Mouse (Mus musculus): Measurements from ENCODE around the gene Dnajc2.
"Not testable (repeated sequence)": the region's sequence is repeated elsewhere in the genome, so short reads cannot be mapped to it uniquely, and the experiment has no call there.

Dnajc2 gene

GRCm38 (mm10) chr5:21743606-21744005 is 41.4 kb downstream of the Dnajc2 start:
- DNase-seq (ENCODE audit: low read depth, low spot score): no peak

GRCm38 (mm10) chr5:21739881-21740280 is 45.2 kb downstream of the Dnajc2 start:
- DNase-seq (ENCODE audit: low read depth, low spot score): no peak

- no peak for DNase-seq (ENCODE audit: low read depth, low spot score)
Measured at GRCm38 (mm10) chr5:21739120-21739519, 45.9 kb downstream of the Dnajc2 start.

DNA sequence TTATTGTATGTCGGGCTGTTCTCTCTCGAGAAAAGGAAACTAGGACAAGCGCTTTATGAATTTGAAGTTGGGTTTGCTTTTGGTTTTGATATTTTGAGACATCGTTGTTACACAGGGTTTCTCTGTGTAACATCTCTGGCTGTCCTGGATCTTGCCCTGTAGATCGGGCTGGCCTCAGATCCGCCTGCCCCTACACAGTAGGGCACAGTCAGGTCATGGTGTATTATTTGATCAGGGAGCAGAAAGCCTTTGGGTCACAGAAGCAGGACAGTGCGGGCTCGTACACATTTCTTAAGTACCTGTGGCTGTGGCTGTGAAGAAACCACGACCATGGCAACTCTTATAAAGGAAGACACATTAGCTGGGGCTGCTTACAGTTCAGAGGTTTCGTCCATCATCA is 47.4 kb downstream of the Dnajc2 start:
- DNase-seq (ENCODE audit: low read depth, low spot score): peak; percentile 12

DNA sequence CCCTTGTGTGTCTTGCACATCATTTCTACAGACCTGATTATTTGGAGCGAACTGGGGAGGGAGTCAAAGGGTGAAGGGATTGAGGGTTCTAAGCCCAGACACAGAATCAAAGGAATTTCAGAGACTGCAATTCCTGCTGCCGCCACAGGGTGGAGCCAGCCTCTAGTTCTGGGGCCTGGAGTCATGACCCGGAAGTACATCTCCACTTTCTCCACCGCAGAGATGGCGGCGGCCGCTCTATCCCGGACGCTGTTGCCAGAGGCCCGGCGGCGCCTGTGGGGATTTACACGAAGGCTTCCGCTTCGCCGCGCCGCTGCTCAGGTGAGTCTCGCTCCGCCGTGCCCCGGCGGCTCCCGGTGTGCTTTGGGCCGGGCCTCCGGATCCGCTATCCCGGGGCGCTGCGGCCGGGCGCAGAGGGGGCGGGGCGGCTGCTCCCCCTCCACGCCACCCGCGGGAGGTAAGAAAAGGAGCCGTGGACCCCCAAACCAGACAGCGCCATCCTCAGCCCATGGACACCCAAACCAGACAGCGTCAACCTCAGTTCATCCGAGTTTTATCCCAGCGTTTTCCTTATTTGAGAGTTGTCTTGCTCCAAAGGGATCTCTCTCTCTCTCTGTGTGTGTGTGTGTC is 48.0 kb downstream of the Dnajc2 start, which contains the start of gene Pmpcb:
Gene Pmpcb, plus strand, starts transcription at position 186 of the 630 bp plus-strand sequence.
- DNase-seq (ENCODE audit: low read depth, low spot score): peak; percentile 91

DNA sequence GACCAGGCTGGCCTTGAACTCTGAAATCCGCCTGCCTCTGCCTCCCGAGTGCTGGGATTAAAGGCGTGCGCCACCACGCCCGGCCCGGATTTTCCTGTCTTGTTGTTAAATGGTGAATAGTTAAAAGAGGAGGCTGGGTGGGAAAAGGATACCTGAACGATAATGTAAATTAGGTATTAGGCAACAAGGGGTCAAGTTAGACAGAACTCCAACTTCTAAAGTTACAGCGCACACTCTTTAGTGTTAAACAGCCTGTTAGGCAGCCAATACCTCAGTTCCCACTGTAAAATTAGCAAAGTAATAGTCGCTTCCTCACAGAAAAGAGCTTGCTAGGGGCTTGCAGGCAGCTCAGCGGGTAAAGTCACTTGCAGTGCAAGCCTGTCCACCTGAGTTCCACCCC is 49.0 kb downstream of the Dnajc2 start:
- no peak for DNase-seq (ENCODE audit: low read depth, low spot score)

DNA sequence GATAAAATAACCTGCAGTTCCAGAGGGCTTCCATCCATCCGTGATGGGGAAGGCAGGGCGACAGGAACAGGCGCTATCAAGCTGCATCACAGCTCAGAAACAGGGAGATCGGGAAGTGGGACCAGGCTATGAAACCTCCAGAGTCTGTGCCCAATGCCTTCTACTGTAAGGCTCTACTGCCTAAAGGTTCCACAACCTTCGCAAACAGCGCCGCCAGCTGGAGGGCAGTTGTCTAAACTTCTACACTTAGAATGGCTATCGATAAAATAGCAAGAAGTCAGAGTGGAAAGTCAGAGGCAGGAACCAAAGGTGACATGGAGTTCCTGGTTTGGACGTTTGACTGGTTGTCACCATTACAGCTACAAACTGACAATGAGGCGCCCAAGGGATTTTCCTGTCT is 49.5 kb downstream of the Dnajc2 start:
- DNase-seq (ENCODE audit: low read depth, low spot score): peak; percentile 82

- DNase-seq (ENCODE audit: low read depth, low spot score): peak; percentile 41
Measured at GRCm38 (mm10) chr5:21735100-21735499, 50.0 kb downstream of the Dnajc2 start.

- no peak for DNase-seq (ENCODE audit: low read depth, low spot score)
Measured at GRCm38 (mm10) chr5:21732930-21733329, 52.1 kb downstream of the Dnajc2 start.

GRCm38 (mm10) chr5:21732177-21732911 is 52.7 kb downstream of the Dnajc2 start:
- no peak for DNase-seq (ENCODE audit: low read depth, low spot score)

DNA sequence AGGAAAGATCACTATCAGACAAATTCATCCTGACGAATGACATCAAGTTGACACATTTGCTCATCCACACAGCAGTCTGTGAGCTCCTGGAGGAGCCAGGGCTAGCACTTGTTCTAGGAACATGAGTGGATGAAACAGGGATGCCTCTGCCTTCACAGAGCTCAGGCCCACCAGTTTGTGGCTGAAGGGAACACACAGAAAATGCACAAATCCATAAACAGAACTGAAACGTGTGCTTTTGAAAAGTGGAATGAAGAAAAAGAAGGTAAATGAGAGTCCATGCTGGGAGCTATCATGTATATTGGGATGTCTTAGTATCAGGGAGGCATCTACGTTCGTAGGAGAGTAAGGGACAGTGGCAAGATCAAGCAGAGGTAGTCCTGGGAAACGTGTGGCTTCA is 55.9 kb downstream of the Dnajc2 start:
- no peak for DNase-seq (ENCODE audit: low read depth, low spot score)

- DNase-seq (ENCODE audit: low read depth, low spot score): no peak
Measured at GRCm38 (mm10) chr5:21724872-21725271, 60.2 kb downstream of the Dnajc2 start.

GRCm38 (mm10) chr5:21724427-21724826 is 60.6 kb downstream of the Dnajc2 start:
- DNase-seq (ENCODE audit: low read depth, low spot score): no peak

- DNase-seq (ENCODE audit: low read depth, low spot score): no peak
Measured at GRCm38 (mm10) chr5:21719209-21719608, 65.8 kb downstream of the Dnajc2 start.

GRCm38 (mm10) chr5:21718546-21718945 is 66.5 kb downstream of the Dnajc2 start:
- no peak for DNase-seq (ENCODE audit: low read depth, low spot score)

GRCm38 (mm10) chr5:21717165-21717715 is 67.8 kb downstream of the Dnajc2 start:
- DNase-seq (ENCODE audit: low read depth, low spot score): no peak

DNA sequence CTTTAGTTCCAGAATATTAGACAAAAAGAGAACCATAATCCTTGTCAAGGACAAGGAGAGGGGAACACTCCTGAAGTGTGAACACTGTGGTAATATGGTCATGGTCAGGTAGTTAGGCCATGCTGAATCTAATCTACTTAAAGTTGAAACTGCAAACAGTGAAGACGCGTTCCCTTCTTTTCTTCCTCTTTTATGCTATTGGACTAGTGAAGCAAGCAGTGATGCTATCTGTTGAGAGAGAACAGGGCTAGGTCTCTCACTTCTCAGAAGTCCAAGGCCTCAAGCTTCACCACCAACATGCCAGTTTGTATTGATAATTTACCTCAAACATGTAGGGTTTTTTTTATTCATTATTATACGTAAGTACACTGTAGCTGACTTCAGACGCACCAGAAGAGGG is 70.6 kb downstream of the Dnajc2 start:
- no peak for DNase-seq (ENCODE audit: low read depth, low spot score)

DNA sequence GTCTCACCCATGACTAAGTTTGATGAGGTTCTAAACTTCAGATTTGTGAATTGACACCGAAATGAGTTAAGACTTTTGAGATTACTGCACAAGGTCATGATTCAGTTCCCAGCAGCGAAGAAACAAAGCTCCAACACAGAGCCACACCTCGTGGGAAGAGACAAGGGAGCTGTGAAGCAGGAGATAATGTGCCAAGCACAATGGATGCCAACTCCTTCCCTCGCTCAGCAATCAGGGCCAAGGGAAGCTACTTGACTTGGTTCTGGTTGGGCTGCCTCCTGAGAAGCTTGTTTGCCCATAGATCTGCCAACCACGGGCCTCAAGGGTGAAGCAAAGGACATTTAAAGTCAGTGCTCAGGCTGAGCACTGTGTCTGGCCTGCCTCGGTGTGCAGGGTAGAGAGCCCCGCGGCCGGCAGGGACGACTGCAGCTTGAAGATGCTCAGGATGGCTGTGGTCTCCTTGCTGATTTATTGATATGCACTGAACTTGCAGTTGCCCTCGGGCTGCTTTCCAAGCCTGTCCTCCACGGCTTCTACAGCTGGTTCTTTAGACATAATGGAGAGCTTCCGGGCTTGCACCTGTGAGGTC is 72.8 kb downstream of the Dnajc2 start:
- DNase-seq (ENCODE audit: low read depth, low spot score): no peak

DNA sequence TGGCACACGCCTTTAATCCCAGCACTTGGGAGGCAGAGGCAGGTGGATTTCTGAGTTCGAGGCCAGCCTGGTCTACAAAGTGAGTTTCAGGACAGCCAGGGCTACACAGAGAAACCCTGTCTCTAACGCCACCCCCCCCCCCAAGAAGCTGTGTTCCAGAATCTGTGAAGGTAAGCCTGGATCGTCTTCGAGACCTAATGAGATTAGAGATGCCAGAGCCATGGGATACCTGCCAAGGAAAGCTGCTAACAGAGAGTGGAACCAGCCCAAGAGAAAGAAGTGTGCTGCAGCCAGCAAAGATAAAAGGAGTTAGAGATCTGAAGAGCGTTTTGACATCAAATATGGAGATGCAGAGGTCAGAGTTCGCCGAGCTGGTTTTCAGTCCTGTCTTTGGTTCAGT is 77.0 kb downstream of the Dnajc2 start:
- DNase-seq (ENCODE audit: low read depth, low spot score): not testable (repeated sequence)

Data from CD4-positive helper T cell, adult 2 months (primary cell).